Mouse (Mus musculus) monocyte, adult 2 months (primary cell): Measurements from ENCODE around the gene Hoxa7.

Experiments
- DNase-seq, 2 experiments: peaks; one replicate each; pipeline ENCODE4 v3.0.0; 2022; ENCODE audit warnings: low spot score in 2 of 2, low read depth in 1 of 2

Gene Hoxa7

GRCm38 (mm10) chr6:52200073-52200750, 21.4 kb downstream of the Hoxa7 start:
- DNase-seq, result no peak

- no peak for DNase-seq
Measured at GRCm38 (mm10) chr6:52197271-52197670, 24.4 kb downstream of the Hoxa7 start.

GRCm38 (mm10) chr6:52196811-52197210, 24.8 kb downstream of the Hoxa7 start:
- DNase-seq, result no peak

GRCm38 (mm10) chr6:52194690-52195089, 27.0 kb downstream of the Hoxa7 start:
- DNase-seq, result no peak

GRCm38 (mm10) chr6:52191860-52192550, 29.6 kb downstream of the Hoxa7 start:
- peak; percentile 34 to 70 for DNase-seq

- DNase-seq, result no peak
Measured at GRCm38 (mm10) chr6:52190906-52191810, 30.5 kb downstream of the Hoxa7 start, which contains the start of gene Hoxa4. Gene Hoxa4, minus strand, starts transcription at chr6:52191753.

GRCm38 (mm10) chr6:52190410-52190809, 31.2 kb downstream of the Hoxa7 start:
- DNase-seq, result no peak

- no peak for DNase-seq
Measured at GRCm38 (mm10) chr6:52189909-52190308, 31.7 kb downstream of the Hoxa7 start.

- DNase-seq, result no peak
Measured at GRCm38 (mm10) chr6:52189172-52189591, 32.5 kb downstream of the Hoxa7 start.

- DNase-seq, result no peak
Measured at GRCm38 (mm10) chr6:52186500-52186899, 35.2 kb downstream of the Hoxa7 start.

GRCm38 (mm10) chr6:52185834-52186233, 35.8 kb downstream of the Hoxa7 start:
- DNase-seq, result no peak

- no peak for DNase-seq
Measured at GRCm38 (mm10) chr6:52185222-52185621, 36.4 kb downstream of the Hoxa7 start.

GRCm38 (mm10) chr6:52184668-52185067, 37.0 kb downstream of the Hoxa7 start:
- no peak for DNase-seq

GRCm38 (mm10) chr6:52183311-52184080, 38.2 kb downstream of the Hoxa7 start:
- no peak for DNase-seq

- no peak for DNase-seq
Measured at GRCm38 (mm10) chr6:52182793-52183192, 38.9 kb downstream of the Hoxa7 start.

GRCm38 (mm10) chr6:52182030-52182429, 39.6 kb downstream of the Hoxa7 start:
- no peak for DNase-seq

- no peak for DNase-seq
Measured at GRCm38 (mm10) chr6:52180726-52181125, 40.9 kb downstream of the Hoxa7 start.

- DNase-seq, result no peak
Measured at GRCm38 (mm10) chr6:52180213-52180710, 41.4 kb downstream of the Hoxa7 start.

GRCm38 (mm10) chr6:52179690-52180089, 42.0 kb downstream of the Hoxa7 start:
- no peak for DNase-seq

- DNase-seq, result no peak
Measured at GRCm38 (mm10) chr6:52178918-52179665, 42.6 kb downstream of the Hoxa7 start.
